Mouse (Mus musculus) forebrain, embryonic 16.5 days (tissue): ENCODE data around the gene Fam20c. TPM values are rescaled to one million over a fixed set of nuclear protein-coding genes. Genes with fewer than 3 reads are reported as not detected.
A peak's percentile ranks its signal among the peaks of the same experiment; 100 is the strongest.

Experiments
- ATAC-seq: fragments of 200-750 bp; cut with Nextera tagmentation; 2 replicates; pipeline ENCODE4 v1.8.0; 2017; ENCODE audit warnings: mild to moderate bottlenecking, moderate library complexity
- H3K27ac ChIP-seq: fragments of 300-500 bp; sonication (generic); 2 replicates; pipeline ENCODE4 v1.5.1; 2014; ENCODE audit warnings: low read length, control low read depth
- H3K27me3 ChIP-seq: fragments of 300-500 bp; sonication (generic); replicated peaks from 2 replicates; pipeline ENCODE4 v1.6.1; 2014; ENCODE audit warnings: low read length; ENCODE audit not compliant: control insufficient read depth, insufficient read depth
- H3K36me3 ChIP-seq: fragments of 300-500 bp; sonication (generic); 2 replicates; pipeline ENCODE4 v1.6.1; 2014; ENCODE audit not compliant: control insufficient read depth, insufficient read depth
- H3K4me1 ChIP-seq: fragments of 300-500 bp; sonication (generic); replicated peaks from 2 replicates; pipeline ENCODE4 v1.6.1; 2014; ENCODE audit warnings: low read length; ENCODE audit not compliant: control insufficient read depth, insufficient read depth
- H3K4me2 ChIP-seq: fragments of 300-500 bp; sonication (generic); 2 replicates; pipeline ENCODE4 v1.6.1; 2014; ENCODE audit warnings: mild to moderate bottlenecking, low read length, control low read depth
- H3K4me3 ChIP-seq: fragments of 300-500 bp; sonication (generic); replicated peaks from 2 replicates; pipeline ENCODE4 v1.5.1; 2014; ENCODE audit warnings: mild to moderate bottlenecking, low read length, control low read depth
- H3K9ac ChIP-seq: fragments of 300-500 bp; sonication (generic); replicated peaks from 2 replicates; pipeline ENCODE4 v1.6.1; 2014; ENCODE audit warnings: low read depth, low read length, control low read depth
- H3K9me3 ChIP-seq: fragments of 300-500 bp; sonication (generic); 2 replicates; pipeline ENCODE4 v1.6.1; 2016; ENCODE audit warnings: low read length; ENCODE audit not compliant: control insufficient read depth
- WGBS: fragments of 180-500 bp; shearing (Covaris S2); extraction: QIAGEN DNeasy Blood & Tissue Kit; methylation state at CpG from one replicate; pipeline ENCODE4 v1.1.7; 2014; 5-methylcytosine and 5-hydroxymethylcytosine counted together
- polyA plus RNA-seq: library from polyadenylated mRNA; unstranded; fragments of >200 nt; fragmentation: Nextera tagmentation; extraction: Ambion mirVana; gene quantifications from 2 replicates; pipeline ENCODE4 v1.2.1, GENCODE M21; 2015

Fam20c gene
- polyA plus RNA-seq, 1 experiment from 2014 or later: 39.2 TPM

DNA sequence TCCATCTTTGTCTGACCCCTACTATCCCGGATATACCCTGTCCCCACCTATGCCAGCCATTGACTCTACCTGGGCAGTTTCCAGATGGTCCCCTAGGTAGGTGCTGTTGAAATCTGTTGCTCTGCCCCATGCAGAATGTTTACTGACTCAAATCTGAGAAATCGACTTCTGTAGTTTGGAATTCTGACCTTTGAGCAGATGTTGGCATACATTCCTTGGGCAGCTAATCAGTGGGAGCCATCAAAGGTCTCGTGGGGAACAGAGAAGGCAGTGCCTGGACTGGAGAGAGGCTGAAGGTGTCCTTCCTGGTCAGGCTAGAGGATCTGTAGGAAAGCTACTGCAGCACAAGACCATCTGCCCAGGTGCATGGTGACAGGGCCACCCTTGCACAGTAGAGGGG lies 70.8 kb downstream of the Fam20c start:
- 65% methylated on average over 3 of the region's 3 CpGs for WGBS
- no peak for ATAC-seq
- Histone ChIP-seq H3K4me3 (no peak overlapping the region), H3K27ac (no peak overlapping the region), H3K4me1 (peaks cover 7% of the 10 kb centered on the region), H3K4me2 (no peak overlapping the region), H3K9me3 (no peaks in the 10 kb centered on the region), H3K9ac (no peak overlapping the region), H3K27me3 (peaks cover 32% of the 10 kb centered on the region), H3K36me3 (no peaks in the 10 kb centered on the region)

DNA sequence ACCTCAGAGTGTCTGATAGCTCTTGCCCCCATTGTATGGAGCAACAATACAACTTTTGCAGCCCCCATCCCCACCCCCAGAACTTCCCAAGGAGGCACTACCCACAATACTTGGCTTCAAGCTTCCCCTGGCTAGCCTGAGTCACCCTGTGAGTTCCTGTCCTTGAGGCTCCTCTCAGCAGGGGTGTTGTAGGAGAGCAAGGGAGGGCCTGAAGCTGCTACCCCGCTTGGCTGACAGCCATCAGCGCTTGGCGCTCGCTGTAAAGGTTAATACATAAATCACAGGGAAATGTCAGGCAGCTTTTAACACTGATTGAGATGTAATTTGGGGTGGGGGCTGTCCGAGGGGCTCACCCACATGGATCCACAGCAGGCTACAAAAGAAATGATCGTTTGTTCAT lies 79.1 kb downstream of the Fam20c start:
- Histone ChIP-seq H3K4me1 (no peaks in the 10 kb centered on the region), H3K36me3 (no peaks in the 10 kb centered on the region), H3K9ac (no peak overlapping the region), H3K9me3 (no peaks in the 10 kb centered on the region), H3K27me3 (no peaks in the 10 kb centered on the region), H3K4me2 (no peak overlapping the region), H3K4me3 (no peak overlapping the region), H3K27ac (no peak overlapping the region)
- 43% methylated on average over 6 of the region's 6 CpGs for WGBS
- ATAC-seq: no peak

DNA sequence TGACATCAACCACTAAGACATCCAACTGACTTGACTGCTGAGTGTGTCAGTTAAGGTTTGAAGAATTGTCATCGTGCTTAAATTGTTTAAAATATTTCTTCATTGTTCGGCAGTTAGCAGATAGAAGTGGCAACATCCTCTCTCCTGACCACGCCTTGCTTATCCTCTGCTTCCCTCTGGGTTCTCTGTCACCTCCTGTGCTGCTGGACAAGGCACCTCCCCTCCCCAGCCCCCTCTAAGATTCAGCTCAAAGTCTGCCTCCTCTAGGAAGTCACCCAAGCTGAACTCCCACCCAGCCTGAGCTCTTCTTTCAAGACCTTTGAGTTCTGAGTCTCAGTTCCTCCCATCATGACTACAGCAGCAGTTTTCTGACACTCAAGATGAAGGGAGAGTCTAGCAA lies 80.6 kb downstream of the Fam20c start:
- H3K9me3 ChIP-seq: no peaks in the 10 kb centered on the region
- H3K9ac ChIP-seq: no peak overlapping the region
- H3K36me3 ChIP-seq: no peaks in the 10 kb centered on the region
- no peak overlapping the region for H3K4me3 ChIP-seq
- H3K27me3 ChIP-seq: no peaks in the 10 kb centered on the region
- WGBS: 83% methylated on average over 3 of the region's 3 CpGs
- no peak for ATAC-seq
- no peaks in the 10 kb centered on the region for H3K4me1 ChIP-seq
- no peak overlapping the region for H3K27ac ChIP-seq
- no peak overlapping the region for H3K4me2 ChIP-seq

DNA sequence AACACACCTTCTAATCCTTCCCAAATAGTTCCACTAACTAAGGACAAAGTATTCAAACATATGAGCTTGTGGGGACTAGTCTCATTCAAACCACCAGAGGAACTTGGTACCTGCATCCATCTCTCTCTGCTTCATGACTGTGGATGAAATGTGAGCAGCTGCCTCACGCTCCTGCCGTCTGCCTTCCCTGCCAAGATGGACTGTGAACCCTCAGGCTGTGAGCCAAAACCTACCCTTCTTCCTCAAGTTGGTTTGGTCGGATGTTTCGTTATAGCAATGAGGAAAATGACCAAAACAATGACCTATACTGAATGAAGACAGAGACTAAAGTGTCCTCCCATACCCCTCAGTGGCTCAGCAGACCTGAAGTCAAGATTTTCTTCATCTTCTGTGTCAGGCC lies 86.7 kb downstream of the Fam20c start:
- Histone ChIP-seq H3K27ac (no peak overlapping the region), H3K4me2 (no peak overlapping the region), H3K9me3 (peaks cover 5% of the 10 kb centered on the region; the same call in 1 of the 2 replicates), H3K4me3 (no peak overlapping the region), H3K9ac (no peak overlapping the region), H3K36me3 (no peaks in the 10 kb centered on the region), H3K4me1 (no peaks in the 10 kb centered on the region), H3K27me3 (no peaks in the 10 kb centered on the region)
- WGBS: 91% methylated on average over 4 of the region's 4 CpGs
- ATAC-seq: no peak

DNA sequence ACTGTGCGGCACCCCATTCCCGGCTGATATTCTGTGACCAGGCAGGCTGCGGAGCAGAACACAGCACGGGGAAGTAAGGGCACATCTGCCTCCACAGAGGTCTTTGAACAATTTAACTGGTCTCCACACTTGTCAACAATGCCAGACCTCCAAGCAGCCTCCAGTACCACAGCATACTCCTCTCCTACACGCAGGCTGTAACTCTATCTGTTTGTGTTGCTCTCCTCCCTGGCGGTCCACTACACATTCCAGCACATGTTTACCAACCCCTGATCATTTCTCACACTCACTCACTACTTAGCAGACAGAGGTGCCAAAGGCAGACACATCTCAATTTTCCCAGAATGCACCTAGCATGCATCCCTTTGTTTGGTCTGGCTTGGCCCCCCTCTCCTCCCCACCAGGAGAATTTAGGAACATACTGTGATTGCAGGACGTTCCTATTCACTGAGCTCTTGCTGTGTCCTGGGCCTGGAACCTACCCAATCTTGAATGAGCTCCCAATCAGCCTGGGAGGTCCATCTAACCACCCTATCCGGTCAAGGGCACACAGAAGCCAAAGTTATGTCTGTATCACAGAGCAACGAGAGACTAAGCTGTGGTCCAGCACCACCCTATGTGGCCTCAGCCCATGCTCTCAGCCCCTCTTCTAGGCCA lies 89.0 kb downstream of the Fam20c start:
- Histone ChIP-seq H3K9ac (no peak overlapping the region), H3K36me3 (no peaks in the 10 kb centered on the region), H3K27ac (no peak overlapping the region), H3K9me3 (peaks cover 5% of the 10 kb centered on the region; the same call in 1 of the 2 replicates), H3K27me3 (no peaks in the 10 kb centered on the region), H3K4me1 (peaks cover 3% of the 10 kb centered on the region; the same call in 1 of the 2 replicates), H3K4me2 (no peak overlapping the region), H3K4me3 (no peak overlapping the region)
- WGBS: 78% methylated on average over 9 of the region's 9 CpGs
- no peak for ATAC-seq

DNA sequence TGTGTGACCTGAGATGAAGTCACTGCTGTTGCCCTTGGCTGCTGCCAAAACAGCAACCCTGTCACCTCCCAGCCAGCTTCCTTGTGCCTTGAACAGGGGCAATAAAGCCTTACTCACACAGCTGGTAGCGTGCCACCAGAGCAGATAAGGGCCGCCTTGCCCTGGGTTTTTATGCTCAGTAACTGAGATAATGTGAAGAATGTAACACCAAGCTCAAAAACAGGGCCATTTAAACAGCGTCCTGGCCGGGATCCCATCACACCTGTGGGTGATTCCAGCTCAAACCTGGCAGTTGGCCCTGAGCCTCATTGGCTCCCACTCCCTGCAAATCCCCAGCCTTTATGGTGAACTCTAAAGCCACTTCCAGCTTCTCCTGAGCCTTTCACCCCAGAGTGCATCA lies 92.2 kb downstream of the Fam20c start:
- H3K27ac ChIP-seq: no peak overlapping the region
- H3K4me3 ChIP-seq: no peak overlapping the region
- 77% methylated on average over 4 of the region's 4 CpGs for whole genome bisulfite sequencing
- H3K27me3 ChIP-seq: no peaks in the 10 kb centered on the region
- no peak overlapping the region for H3K9ac ChIP-seq
- H3K9me3 ChIP-seq: no peaks in the 10 kb centered on the region
- H3K4me2 ChIP-seq: no peak overlapping the region
- no peaks in the 10 kb centered on the region for H3K36me3 ChIP-seq
- no peak for ATAC-seq
- peaks cover 3% of the 10 kb centered on the region; the same call in 1 of the 2 replicates for H3K4me1 ChIP-seq

DNA sequence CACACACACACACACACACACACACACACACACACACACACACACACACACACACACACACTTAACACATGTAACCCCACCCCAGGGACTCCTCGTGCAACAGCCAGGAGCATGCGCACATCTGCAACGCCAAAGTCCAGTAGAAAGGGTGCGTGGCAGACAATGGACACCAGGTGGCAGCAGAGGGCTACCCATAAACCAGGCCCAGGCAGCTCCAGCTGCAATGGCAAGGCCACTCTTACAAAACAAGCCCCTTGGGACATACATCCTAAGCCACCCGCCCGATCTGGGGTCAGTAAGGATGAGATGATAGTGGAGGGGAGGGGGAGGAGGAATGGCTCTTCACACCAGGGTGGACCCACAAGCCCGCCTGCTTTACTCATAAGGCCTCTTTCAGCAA lies 93.8 kb downstream of the Fam20c start:
- peaks cover 3% of the 10 kb centered on the region; the same call in 1 of the 2 replicates for H3K4me1 ChIP-seq
- no peak overlapping the region for H3K27ac ChIP-seq
- H3K4me3 ChIP-seq: no peak overlapping the region
- H3K9me3 ChIP-seq: no peaks in the 10 kb centered on the region
- no peaks in the 10 kb centered on the region for H3K36me3 ChIP-seq
- peak overlapping the region; percentile 31; the same call in 1 of the 2 replicates for H3K4me2 ChIP-seq
- peak; percentile 79 for ATAC-seq
- no peaks in the 10 kb centered on the region for H3K27me3 ChIP-seq
- WGBS: 1% methylated on average over 7 of the region's 7 CpGs
- no peak overlapping the region for H3K9ac ChIP-seq

DNA sequence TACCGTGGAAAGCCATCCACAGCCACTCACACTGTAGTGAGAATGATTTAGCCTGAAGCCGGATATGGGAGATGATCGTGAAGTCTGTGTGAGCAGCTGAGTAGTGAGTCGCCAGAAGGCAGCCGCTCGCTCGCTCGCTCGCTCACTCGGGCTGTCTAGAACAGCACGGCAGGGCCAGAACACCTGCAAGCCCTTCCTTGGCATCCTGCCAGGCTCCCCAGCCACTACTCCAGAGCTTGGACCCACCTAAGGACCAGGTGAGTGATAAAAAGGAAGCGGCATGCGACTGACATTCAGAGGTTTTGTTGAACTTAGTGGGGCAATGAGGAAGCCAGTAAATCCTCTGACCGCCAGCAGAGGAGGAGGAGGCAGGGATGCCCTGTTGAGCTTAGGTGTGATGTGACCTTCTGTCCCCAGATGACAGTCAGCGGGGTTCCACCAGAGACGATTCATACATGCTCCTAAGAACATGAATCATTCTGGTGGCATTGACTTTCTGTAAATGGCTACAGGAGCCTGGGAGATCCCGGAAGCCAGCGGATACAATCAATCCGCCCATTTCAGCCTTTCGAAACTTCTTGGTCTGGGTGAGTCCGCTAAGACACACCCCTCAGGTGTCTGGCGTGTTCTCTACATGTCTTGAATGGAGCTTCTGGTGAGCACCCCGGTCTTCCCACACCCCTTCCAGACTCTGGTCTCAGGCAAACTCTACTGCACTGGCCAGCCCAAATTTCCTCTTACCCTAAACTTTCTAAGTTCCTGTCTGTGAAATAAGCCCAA lies 95.6 kb downstream of the Fam20c start:
- ATAC-seq: no peak
- Histone ChIP-seq H3K27me3 (no peaks in the 10 kb centered on the region), H3K36me3 (no peaks in the 10 kb centered on the region), H3K4me3 (no peak overlapping the region), H3K9ac (no peak overlapping the region), H3K9me3 (no peaks in the 10 kb centered on the region), H3K4me2 (no peak overlapping the region), H3K4me1 (peaks cover 3% of the 10 kb centered on the region; the same call in 1 of the 2 replicates), H3K27ac (no peak overlapping the region)
- WGBS: 80% methylated on average over 23 of the region's 23 CpGs

DNA sequence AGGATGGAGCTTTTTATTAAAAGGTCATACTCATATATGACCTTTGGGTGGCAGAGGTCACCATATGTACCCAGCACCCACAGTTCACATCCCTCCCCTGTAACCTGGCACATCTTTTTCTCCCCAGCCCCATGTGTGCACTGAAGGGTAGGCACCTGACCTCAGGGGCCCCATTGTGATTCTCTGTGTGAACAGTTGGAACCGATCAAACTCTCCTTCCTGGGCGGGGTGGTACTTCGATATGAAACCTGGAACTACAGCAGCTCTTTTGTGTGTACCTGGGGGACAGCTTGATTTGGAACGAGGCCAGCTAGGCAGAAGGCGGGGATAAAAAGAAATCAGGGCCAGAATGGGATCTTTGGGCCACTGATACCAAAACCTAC lies 96.1 kb downstream of the Fam20c start:
- peaks cover 3% of the 10 kb centered on the region; the same call in 1 of the 2 replicates for H3K4me1 ChIP-seq
- no peak overlapping the region for H3K27ac ChIP-seq
- no peaks in the 10 kb centered on the region for H3K27me3 ChIP-seq
- WGBS: 77% methylated on average over 5 of the region's 5 CpGs
- no peak overlapping the region for H3K4me3 ChIP-seq
- ATAC-seq: no peak
- H3K4me2 ChIP-seq: no peak overlapping the region
- no peaks in the 10 kb centered on the region for H3K36me3 ChIP-seq
- no peak overlapping the region for H3K9ac ChIP-seq
- H3K9me3 ChIP-seq: no peaks in the 10 kb centered on the region
